Mouse (Mus musculus) thymus, adult 2 months (tissue): Measurements from ENCODE around the gene Naa80. TPM values are rescaled to one million over a fixed set of nuclear protein-coding genes. Genes with fewer than 3 reads are reported as not detected.
"Not testable (repeated sequence)": the region's sequence is repeated elsewhere in the genome, so short reads cannot be mapped to it uniquely, and the experiment has no call there.

Source experiments
- DNase-seq: peaks from one replicate; pipeline ENCODE4 v3.0.0; 2021
- H3K27ac ChIP-seq: fragments of 200-500 bp; 2 replicates; pipeline ENCODE4 v1.5.1; 2012; ENCODE audit warnings: low read length, control low read depth; ENCODE audit not compliant: control insufficient read depth, insufficient read depth
- H3K27me3 ChIP-seq: fragments of 200-500 bp; 2 replicates; pipeline ENCODE4 v1.6.1; 2012; ENCODE audit warnings: mild to moderate bottlenecking, low read length, moderate library complexity, mixed read lengths; ENCODE audit not compliant: control insufficient read depth, insufficient read depth
- H3K36me3 ChIP-seq: fragments of 200-500 bp; 2 replicates; pipeline ENCODE4 v1.6.1; 2012; ENCODE audit warnings: mild to moderate bottlenecking, low read length, moderate library complexity; ENCODE audit not compliant: control insufficient read depth, insufficient read depth
- H3K4me1 ChIP-seq: fragments of 200-500 bp; replicated peaks from 2 replicates; pipeline ENCODE4 v1.6.1; 2012; ENCODE audit warnings: low read length; ENCODE audit not compliant: control insufficient read depth, insufficient read depth
- H3K4me3 ChIP-seq: fragments of 200-500 bp; 2 replicates; pipeline ENCODE4 v1.5.1; 2012; ENCODE audit warnings: mild to moderate bottlenecking, low read length, control low read depth, moderate library complexity; ENCODE audit not compliant: control insufficient read depth, insufficient read depth
- CTCF ChIP-seq: fragments of 200-500 bp; IDR thresholded peaks from 2 replicates; pipeline ENCODE4 v1.5.1; 2012; ENCODE audit warnings: mild to moderate bottlenecking, control low read depth, low read length, moderate library complexity, borderline replicate concordance; ENCODE audit not compliant: control insufficient read depth, poor library complexity, insufficient read depth; ENCODE audit errors: extremely low read depth
- POLR2A ChIP-seq: fragments of 200-500 bp; IDR thresholded peaks from 2 replicates; pipeline ENCODE4 v1.6.1; 2012; ENCODE audit warnings: mild to moderate bottlenecking, low read length, control low read depth, moderate library complexity; ENCODE audit not compliant: control insufficient read depth, poor library complexity, insufficient read depth; ENCODE audit errors: extremely low read depth
- WGBS: fragments of 180-500 bp; shearing (Covaris S2); methylation state at CpG from one replicate; pipeline ENCODE4 v1.1.7; 2018; 5-methylcytosine and 5-hydroxymethylcytosine counted together
- polyA plus RNA-seq: library from polyadenylated mRNA; depleted of rRNA; stranded (reverse); fragments of >200 nt; gene quantifications from 2 replicates; pipeline ENCODE4 v1.2.3, GENCODE M21; 2012

Naa80 gene
- polyA plus RNA-seq, 1 experiment = 103 TPM

DNA sequence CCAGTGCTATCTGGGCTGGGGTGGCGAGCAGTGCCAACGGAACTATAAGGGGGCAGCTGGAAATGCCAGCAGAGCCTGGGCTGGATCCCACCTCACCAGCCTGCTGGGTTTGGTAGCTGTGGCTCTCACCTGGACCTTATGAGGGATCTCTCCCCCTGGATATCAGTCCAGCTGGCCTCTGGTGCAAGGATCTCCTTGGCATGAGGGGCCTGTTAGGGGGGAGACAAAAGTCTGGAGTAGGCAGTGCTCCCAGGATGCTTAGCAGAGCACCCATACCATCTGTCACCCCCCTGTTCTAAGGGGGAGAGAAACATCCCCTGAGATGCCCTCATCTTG lies 6.4 kb upstream of the Naa80 start:
- no peak for TF ChIP-seq POLR2A
- TF ChIP-seq CTCF = no peak
- Histone ChIP-seq H3K27me3 (no peaks in the 10 kb centered on the region), H3K36me3 (no peaks in the 10 kb centered on the region), H3K27ac (no peak overlapping the region), H3K4me3 (no peak overlapping the region), H3K4me1 (peaks cover 22% of the 10 kb centered on the region)
- DNase-seq = no peak
- 93% methylated on average over 2 of the region's 2 CpGs for WGBS

DNA sequence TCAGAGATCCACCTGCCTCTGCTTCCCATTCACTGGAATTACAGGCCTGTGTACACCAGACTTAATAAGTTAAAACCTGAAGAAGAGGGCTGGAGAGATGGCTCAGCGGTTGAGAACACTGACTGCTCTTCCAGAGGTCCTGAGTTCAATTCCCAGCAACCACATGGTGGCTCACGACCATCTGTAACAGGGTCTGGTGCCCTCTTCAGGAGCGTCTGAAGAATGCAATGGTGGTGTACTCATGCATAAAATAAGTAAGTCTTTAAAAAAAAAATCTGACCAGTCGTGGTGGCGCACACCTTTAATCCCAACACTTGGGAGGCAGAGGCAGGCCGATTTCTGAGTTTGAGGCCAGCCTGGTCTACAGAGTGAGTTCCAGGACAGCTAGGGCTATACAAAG lies 4.9 kb upstream of the Naa80 start:
- not testable (repeated sequence) for DNase-seq, H3K27me3 ChIP-seq, H3K4me3 ChIP-seq, H3K36me3 ChIP-seq, H3K27ac ChIP-seq
- WGBS = 94% methylated on average over 6 of the region's 6 CpGs
- H3K4me1 ChIP-seq = peaks cover 12% of the 10 kb centered on the region

GRCm38 (mm10) chr9:107575579-107576356 lies 2.9 kb upstream of the Naa80 start:
- no peak for DNase-seq
- TF ChIP-seq POLR2A = no peak
- no peak for TF ChIP-seq CTCF

DNA sequence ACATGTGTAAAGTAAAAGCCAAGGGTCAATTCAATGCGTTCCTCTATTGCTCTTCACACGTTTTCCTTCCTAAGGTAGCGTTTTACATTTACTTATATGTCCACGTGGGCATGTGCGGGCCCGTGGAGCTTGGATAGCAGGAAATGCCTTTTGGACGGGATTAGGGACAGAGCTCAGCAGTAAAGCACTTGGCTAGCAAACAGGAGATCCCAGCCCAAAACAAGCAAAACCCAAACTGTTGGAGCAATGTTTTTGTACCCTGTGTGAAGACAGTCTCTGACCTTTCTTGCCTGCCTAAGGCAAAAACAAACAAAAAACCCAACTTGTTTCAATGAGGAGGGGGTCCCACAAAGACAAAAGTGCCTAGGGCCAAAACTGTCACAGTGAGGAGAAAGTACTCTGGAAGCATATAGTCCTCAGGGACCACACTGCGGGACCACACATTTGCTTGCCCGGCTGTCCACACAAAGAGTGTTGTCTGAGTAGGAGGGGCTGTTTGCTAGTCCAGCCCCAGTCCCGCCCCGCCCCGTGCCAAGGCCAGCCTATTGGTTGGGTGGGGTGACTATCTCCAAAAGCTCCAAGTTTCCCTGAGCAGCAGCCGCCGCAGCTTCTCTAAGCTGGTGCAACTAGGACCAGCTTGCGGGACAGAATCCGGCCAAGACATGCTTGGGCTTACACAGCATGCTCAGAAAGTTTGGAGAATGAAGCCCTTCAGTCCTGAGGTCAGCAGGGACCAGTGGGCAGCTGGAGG lies 2.2 kb upstream of the Naa80 start, which contains the start of gene Hyal1:
TSS of gene Hyal1 (plus strand) at position 571 of the 751 bp plus-strand sequence.
- 71% methylated on average over 16 of the region's 16 CpGs for WGBS
- Histone ChIP-seq H3K27me3 (no peaks in the 10 kb centered on the region), H3K4me1 (peaks cover 7% of the 10 kb centered on the region), H3K27ac (no peak within 1 kb of the TSS), H3K4me3 (no peak within 1 kb of the TSS), H3K36me3 (no peaks in the 10 kb centered on the region)
- TF ChIP-seq CTCF (no peak), POLR2A (no peak)
- no peak for DNase-seq

More at GRCm38 (mm10) chr9:107575579-107576356, 2.9 kb upstream of the Naa80 start:
- WGBS = 88% methylated on average over 14 of the region's 14 CpGs
- H3K27ac ChIP-seq = no peak overlapping the region
- H3K36me3 ChIP-seq = no peaks in the 10 kb centered on the region
- H3K4me1 ChIP-seq = peaks cover 4% of the 10 kb centered on the region; the same call in 1 of the 2 replicates
- H3K4me3 ChIP-seq = no peak overlapping the region
- no peaks in the 10 kb centered on the region for H3K27me3 ChIP-seq

DNA sequence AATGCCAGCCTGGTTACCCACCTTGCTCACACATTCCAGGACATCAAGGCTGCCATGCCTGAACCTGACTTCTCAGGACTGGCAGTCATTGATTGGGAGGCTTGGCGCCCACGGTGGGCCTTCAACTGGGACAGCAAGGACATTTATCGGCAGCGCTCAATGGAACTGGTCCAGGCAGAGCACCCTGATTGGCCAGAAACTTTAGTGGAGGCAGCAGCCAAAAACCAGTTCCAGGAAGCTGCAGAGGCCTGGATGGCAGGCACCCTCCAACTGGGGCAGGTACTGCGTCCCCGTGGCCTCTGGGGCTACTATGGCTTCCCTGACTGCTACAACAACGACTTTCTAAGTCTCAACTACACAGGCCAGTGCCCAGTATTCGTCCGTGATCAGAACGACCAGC lies 816 bp upstream of the Naa80 start:
- TF ChIP-seq CTCF (no peak), POLR2A (no peak)
- Histone ChIP-seq H3K4me3 (no peak overlapping the region), H3K27ac (no peak overlapping the region), H3K4me1 (peaks cover 10% of the 10 kb centered on the region), H3K36me3 (no peaks in the 10 kb centered on the region), H3K27me3 (no peaks in the 10 kb centered on the region)
- 96% methylated on average over 10 of the region's 10 CpGs for WGBS
- no peak for DNase-seq

DNA sequence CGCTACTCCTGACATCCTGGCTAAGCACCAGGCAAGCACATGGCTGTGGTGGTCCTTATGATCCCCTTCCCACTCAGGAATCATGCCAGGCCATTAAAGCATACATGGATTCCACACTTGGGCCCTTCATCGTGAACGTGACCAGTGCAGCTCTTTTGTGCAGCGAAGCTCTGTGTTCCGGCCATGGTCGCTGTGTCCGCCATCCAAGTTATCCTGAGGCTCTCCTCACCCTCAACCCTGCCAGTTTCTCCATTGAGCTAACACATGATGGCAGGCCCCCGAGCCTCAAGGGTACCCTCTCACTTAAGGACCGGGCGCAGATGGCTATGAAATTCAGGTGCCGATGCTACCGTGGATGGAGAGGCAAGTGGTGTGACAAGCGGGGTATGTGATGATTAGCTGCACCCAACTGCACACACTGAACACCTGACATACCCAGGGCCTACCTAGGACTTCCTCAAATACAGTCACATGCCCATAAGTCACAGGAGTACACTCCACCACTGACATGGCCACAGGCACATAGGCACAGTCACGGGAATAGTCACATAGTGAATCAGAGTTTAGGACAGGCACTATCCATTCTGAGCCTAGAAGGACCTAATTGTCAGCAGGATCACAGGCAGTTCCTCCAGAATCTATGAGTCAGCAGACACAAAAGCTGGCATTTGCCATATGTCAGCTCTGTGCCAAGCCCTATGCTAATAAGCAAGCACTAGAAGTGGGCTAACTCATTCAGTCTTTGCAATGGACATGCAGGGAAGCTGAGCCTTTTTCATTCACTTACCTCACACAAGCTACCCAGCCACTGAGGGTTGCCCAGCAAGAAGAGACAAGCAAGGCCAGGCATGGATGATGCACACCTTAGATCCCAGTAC lies 575 bp downstream of the Naa80 start:
- no peak for TF ChIP-seq CTCF
- TF ChIP-seq POLR2A = no peak
- no peak overlapping the region for H3K4me3 ChIP-seq
- no peaks in the 10 kb centered on the region for H3K27me3 ChIP-seq
- H3K36me3 ChIP-seq = no peaks in the 10 kb centered on the region
- 94% methylated on average over 14 of the region's 14 CpGs for WGBS
- H3K4me1 ChIP-seq = peaks cover 10% of the 10 kb centered on the region
- H3K27ac ChIP-seq = no peak overlapping the region
- no peak for DNase-seq
